Mouse (Mus musculus) T-helper 17 cell (primary cell): ENCODE measurements around the gene Cop1.
"Not testable (repeated sequence)": the region's sequence is repeated elsewhere in the genome, so short reads cannot be mapped to it uniquely, and the experiment has no call there.

Source experiments
- in situ Hi-C, 2 experiments: fragments of 300-600 bp; cut with MboI, MseI; formaldehyde crosslinking; loops; 1 replicate in 1 of 2; 2 replicates in 1 of 2; pipeline ENCODE4 v1.15.1; 2025; ENCODE audit warnings: high pct_unique_total_duplicates in 2 of 2

Gene Cop1

GRCm38 (mm10) chr1:159231781-159232571 lies at the start of gene Cop1:
TSS of gene Cop1 (plus strand) at chr1:159232320.
- in situ Hi-C loops = not testable (repeated sequence)

- in situ Hi-C loops = no loop called here
Observed at GRCm38 (mm10) chr1:159186741-159187140, 45.4 kb upstream of the Cop1 start.

GRCm38 (mm10) chr1:159198603-159199002 lies 33.5 kb upstream of the Cop1 start:
- in situ Hi-C loops = no loop called here

GRCm38 (mm10) chr1:159199606-159200005 lies 32.5 kb upstream of the Cop1 start:
- in situ Hi-C loops = no loop called here

GRCm38 (mm10) chr1:159201220-159201619 lies 30.9 kb upstream of the Cop1 start:
- in situ Hi-C loops = no loop called here

GRCm38 (mm10) chr1:159211711-159212110 lies 20.4 kb upstream of the Cop1 start:
- in situ Hi-C loops = no loop called here

- in situ Hi-C loops = no loop called here
Observed at GRCm38 (mm10) chr1:159217437-159217836, 14.7 kb upstream of the Cop1 start.

- in situ Hi-C loops = no loop called here
Observed at GRCm38 (mm10) chr1:159222046-159222445, 10.1 kb upstream of the Cop1 start.

- in situ Hi-C loops = no loop called here
Observed at GRCm38 (mm10) chr1:159225064-159225824, 6.9 kb upstream of the Cop1 start.

GRCm38 (mm10) chr1:159232572-159233261 lies 597 bp downstream of the Cop1 start:
- in situ Hi-C loops = not testable (repeated sequence)

GRCm38 (mm10) chr1:159233426-159233825 lies 1.3 kb downstream of the Cop1 start:
- in situ Hi-C loops = no loop called here

- in situ Hi-C loops = no loop called here
Observed at GRCm38 (mm10) chr1:159234496-159234895, 2.4 kb downstream of the Cop1 start.

- in situ Hi-C loops = no loop called here
Observed at GRCm38 (mm10) chr1:159235674-159236073, 3.6 kb downstream of the Cop1 start.

- in situ Hi-C loops = no loop called here
Observed at GRCm38 (mm10) chr1:159238147-159238546, 6.0 kb downstream of the Cop1 start.

- in situ Hi-C loops = no loop called here
Observed at GRCm38 (mm10) chr1:159250320-159250719, 18.2 kb downstream of the Cop1 start.

- in situ Hi-C loops = no loop called here
Observed at GRCm38 (mm10) chr1:159253078-159253477, 21.0 kb downstream of the Cop1 start.

GRCm38 (mm10) chr1:159254906-159255685 lies 23.0 kb downstream of the Cop1 start:
- in situ Hi-C loops = loop anchor here in 1 of 2 experiments (5.0 kb wide), 1 partner anchor 52 kb away; no protein-coding TSS in a partner anchor

- in situ Hi-C loops = loop anchor here in 1 of 2 experiments (5.0 kb wide), 1 partner anchor 51 kb away; no protein-coding TSS in a partner anchor
Observed at GRCm38 (mm10) chr1:159256543-159256942, 24.4 kb downstream of the Cop1 start.

GRCm38 (mm10) chr1:159263820-159264219 lies 31.7 kb downstream of the Cop1 start:
- in situ Hi-C loops = no loop called here

- in situ Hi-C loops = no loop called here
Observed at GRCm38 (mm10) chr1:159280072-159280471, 48.0 kb downstream of the Cop1 start.

- in situ Hi-C loops = no loop called here
Observed at GRCm38 (mm10) chr1:159281861-159282260, 49.7 kb downstream of the Cop1 start.
